Mouse (Mus musculus): ENCODE measurements around the gene Lpcat2.

DNA sequence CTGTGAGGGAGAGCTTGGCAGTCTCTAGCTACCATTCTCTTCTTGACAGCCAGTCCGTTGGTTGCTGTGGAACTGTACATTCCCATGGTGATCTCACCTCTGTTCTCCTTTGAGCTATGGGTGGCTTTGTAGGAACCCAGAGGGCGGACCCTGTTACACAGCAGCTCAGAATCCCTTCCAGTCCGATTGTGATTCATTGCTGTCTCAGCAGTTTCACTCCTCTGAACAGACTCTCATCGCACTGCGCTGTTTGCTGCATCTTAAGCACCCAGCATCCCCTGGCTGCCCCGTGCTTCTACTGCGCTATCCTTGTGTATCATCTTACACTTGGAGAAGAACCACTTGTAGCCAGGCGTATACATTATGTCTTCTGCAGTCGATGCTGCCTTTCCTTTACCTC, 44.5 kb downstream of the Lpcat2 start:
- TF ChIP-seq CHD1 (IDR thresholded peaks at IDR 0.05; ENCODE audit: low read depth, low read length) (no peak), POLR2A (IDR thresholded peaks at IDR 0.05; ENCODE audit: control insufficient read depth in 1 of 2, insufficient read depth in 1 of 2, low read depth in 1 of 2, low read length in 2 of 2, poor library complexity in 1 of 2) (no peak), GATA1 (IDR thresholded peaks at IDR 0.05; ENCODE audit: low read depth, low read length) (no peak), NRF1 (IDR thresholded peaks at IDR 0.05; ENCODE audit: insufficient read depth, low read depth, low read length, poor library complexity, severe bottlenecking) (no peak), MAX (IDR thresholded peaks at IDR 0.05; ENCODE audit: low read length) (no peak), CTCF (IDR thresholded peaks at IDR 0.05 in 2 of 3, conservative IDR thresholded peaks at IDR 0.05 in 1 of 3; ENCODE audit: control insufficient read depth in 1 of 3, insufficient read depth in 1 of 3, low read depth in 2 of 3, low read length in 3 of 3, poor library complexity in 1 of 3, severe bottlenecking in 1 of 3) (no peak), UBTF (IDR thresholded peaks at IDR 0.05; ENCODE audit: borderline replicate concordance, insufficient read depth, low read depth, low read length) (no peak), USF2 (IDR thresholded peaks at IDR 0.05; ENCODE audit: borderline replicate concordance in 1 of 2, insufficient read depth in 1 of 2, low read depth in 1 of 2, low read length in 2 of 2) (no peak), EP300 (IDR thresholded peaks at IDR 0.05; ENCODE audit: low read depth in 1 of 2, low read length in 2 of 2) (no peak), ELF1 (IDR thresholded peaks at IDR 0.05; ENCODE audit: low read depth, low read length) (no peak), ZC3H11A (IDR thresholded peaks at IDR 0.05; ENCODE audit: low read depth, low read length) (no peak), ETS1 (IDR thresholded peaks at IDR 0.05; ENCODE audit: low read depth, low read length) (no peak), GABPA (IDR thresholded peaks at IDR 0.05; ENCODE audit: low read depth, low read length) (no peak), USF1 (IDR thresholded peaks at IDR 0.05; ENCODE audit: low read depth, low read length) (no peak)

Data from MEL (cell line).